Mouse (Mus musculus) A20 (cell line): Measurements from ENCODE around the gene Cnot10.

Experiments used
- DNase-seq: peaks from one replicate; pipeline ENCODE4 v3.0.0-alpha.2; 2011; ENCODE audit warnings: low read depth, low spot score

Cnot10 gene

GRCm38 (mm10) chr9:114547643-114548077, 92.3 kb downstream of the Cnot10 start:
- DNase-seq = no peak

- DNase-seq = no peak
Measured at GRCm38 (mm10) chr9:114546765-114547164, 93.2 kb downstream of the Cnot10 start.

- no peak for DNase-seq
Measured at GRCm38 (mm10) chr9:114544754-114545393, 95.1 kb downstream of the Cnot10 start.

GRCm38 (mm10) chr9:114543882-114544753, 95.9 kb downstream of the Cnot10 start:
- no peak for DNase-seq

- DNase-seq = no peak
Measured at GRCm38 (mm10) chr9:114541279-114541741, 98.7 kb downstream of the Cnot10 start.

GRCm38 (mm10) chr9:114538996-114539563, 100.9 kb downstream of the Cnot10 start:
- no peak for DNase-seq

- no peak for DNase-seq
Measured at GRCm38 (mm10) chr9:114536628-114537027, 103.4 kb downstream of the Cnot10 start.
